Mouse (Mus musculus) forebrain, embryonic 14.5 days (tissue): ENCODE measurements at regions not wholly inside any gene's neighbourhood (a gene's known extent, or its start where the extent isn't known, plus 50 kb on each side); places are given as distances from the start of the nearest gene placed in this dataset.
A peak's percentile ranks its signal among the peaks of the same experiment; 100 is the strongest.

Experiments
- ATAC-seq: fragments of 200-750 bp; cut with Nextera tagmentation; 2 replicates; pipeline ENCODE4 v1.8.0; 2017; ENCODE audit warnings: mild to moderate bottlenecking, moderate library complexity
- DNase-seq: peaks from one replicate; pipeline ENCODE4 v3.0.0-alpha.2; 2015; ENCODE audit warnings: low spot score
- H3K27ac ChIP-seq: fragments of 300-500 bp; sonication (generic); 2 replicates; pipeline ENCODE4 v1.5.1; 2014; ENCODE audit warnings: low read depth, mild to moderate bottlenecking, control low read depth, low read length, moderate library complexity
- H3K27me3 ChIP-seq: fragments of 300-500 bp; sonication (generic); replicated peaks from 2 replicates; pipeline ENCODE4 v1.6.1; 2014; ENCODE audit warnings: low read length, control low read depth, mixed read lengths; ENCODE audit not compliant: control insufficient read depth, insufficient read depth
- H3K36me3 ChIP-seq: fragments of 300-500 bp; sonication (generic); 2 replicates; pipeline ENCODE4 v1.6.1; 2014; ENCODE audit warnings: low read length, control low read depth; ENCODE audit not compliant: control insufficient read depth, insufficient read depth
- H3K4me1 ChIP-seq: fragments of 300-500 bp; sonication (generic); 2 replicates; pipeline ENCODE4 v1.6.1; 2014; ENCODE audit warnings: antibody characterized with exemption, low read length, control low read depth; ENCODE audit not compliant: control insufficient read depth, insufficient read depth
- H3K4me2 ChIP-seq: fragments of 300-500 bp; sonication (generic); 2 replicates; pipeline ENCODE4 v1.6.1; 2014; ENCODE audit warnings: mild to moderate bottlenecking, control low read depth, low read length
- H3K4me3 ChIP-seq: fragments of 300-500 bp; sonication (generic); 2 replicates; pipeline ENCODE4 v1.5.1; 2014; ENCODE audit warnings: low read depth, low read length, control low read depth
- H3K9ac ChIP-seq: fragments of 300-500 bp; sonication (generic); 2 replicates; pipeline ENCODE4 v1.6.1; 2014; ENCODE audit warnings: mild to moderate bottlenecking, low read length, control low read depth, moderate library complexity
- H3K9me3 ChIP-seq: fragments of 300-500 bp; sonication (generic); replicated peaks from 2 replicates; pipeline ENCODE4 v1.6.1; 2016; ENCODE audit warnings: low read length, control low read depth, mixed read lengths; ENCODE audit not compliant: control insufficient read depth
- WGBS: fragments of 180-500 bp; shearing (Covaris S2); extraction: QIAGEN DNeasy Blood & Tissue Kit; methylation state at CpG from one replicate; pipeline ENCODE4 v1.1.7; 2014; 5-methylcytosine and 5-hydroxymethylcytosine counted together

- no peaks in the 10 kb centered on the region for H3K36me3 ChIP-seq
- H3K9ac ChIP-seq: no peak overlapping the region
- no peak overlapping the region for H3K4me3 ChIP-seq
- H3K27me3 ChIP-seq: no peaks in the 10 kb centered on the region
- no peak for ATAC-seq
- H3K9me3 ChIP-seq: no peaks in the 10 kb centered on the region
- no peak overlapping the region for H3K27ac ChIP-seq
- no peak for DNase-seq
- no peak overlapping the region for H3K4me2 ChIP-seq
- 18% methylated on average over 3 of the region's 3 CpGs for WGBS
- H3K4me1 ChIP-seq: no peaks in the 10 kb centered on the region
Observed at GRCm38 (mm10) chr2:159714633-159715032, 619.3 kb downstream of the Gm826 start.

- H3K4me2 ChIP-seq: no peak overlapping the region
- no peaks in the 10 kb centered on the region for H3K4me1 ChIP-seq
- H3K9me3 ChIP-seq: no peaks in the 10 kb centered on the region; the same call in 1 of the 2 replicates
- H3K4me3 ChIP-seq: no peak overlapping the region
- no peak overlapping the region for H3K9ac ChIP-seq
- WGBS: 38% methylated on average over 2 of the region's 2 CpGs
- no peaks in the 10 kb centered on the region for H3K36me3 ChIP-seq
- H3K27ac ChIP-seq: no peak overlapping the region
- DNase-seq (peak; percentile 29), ATAC-seq (no peak)
- no peaks in the 10 kb centered on the region for H3K27me3 ChIP-seq
Observed at GRCm38 (mm10) chr2:159718738-159719137, 615.2 kb downstream of the Gm826 start.

GRCm38 (mm10) chr2:159725158-159726076, 608.5 kb downstream of the Gm826 start:
- Histone ChIP-seq H3K4me3 (no peak overlapping the region), H3K9ac (no peak overlapping the region), H3K9me3 (no peaks in the 10 kb centered on the region; the same call in 1 of the 2 replicates), H3K4me2 (no peak overlapping the region), H3K27me3 (no peaks in the 10 kb centered on the region), H3K36me3 (no peaks in the 10 kb centered on the region), H3K4me1 (no peaks in the 10 kb centered on the region), H3K27ac (no peak overlapping the region)
- DNase-seq (no peak), ATAC-seq (no peak)
- WGBS: 42% methylated on average over 7 of the region's 7 CpGs

- Histone ChIP-seq H3K27me3 (no peaks in the 10 kb centered on the region), H3K4me1 (no peaks in the 10 kb centered on the region), H3K27ac (no peak overlapping the region), H3K4me2 (no peak overlapping the region), H3K36me3 (no peaks in the 10 kb centered on the region), H3K9me3 (no peaks in the 10 kb centered on the region), H3K4me3 (no peak overlapping the region), H3K9ac (no peak overlapping the region)
- 93% methylated on average over 3 of the region's 3 CpGs for WGBS
- DNase-seq: no peak
- ATAC-seq: no peak
Observed at GRCm38 (mm10) chr2:159729301-159729700, 604.7 kb downstream of the Gm826 start.

GRCm38 (mm10) chr2:159730221-159730620, 603.7 kb downstream of the Gm826 start:
- 91% methylated on average over 8 of the region's 8 CpGs for WGBS
- no peaks in the 10 kb centered on the region for H3K27me3 ChIP-seq

GRCm38 (mm10) chr2:159731305-159731704, 602.7 kb downstream of the Gm826 start:
- no peak overlapping the region for H3K27ac ChIP-seq
- no peaks in the 10 kb centered on the region for H3K4me1 ChIP-seq
- no peak overlapping the region for H3K4me2 ChIP-seq
- H3K9me3 ChIP-seq: no peaks in the 10 kb centered on the region
- no peak overlapping the region for H3K4me3 ChIP-seq
- no peak for ATAC-seq
- no peak overlapping the region for H3K9ac ChIP-seq
- H3K27me3 ChIP-seq: no peaks in the 10 kb centered on the region
- DNase-seq: no peak
- H3K36me3 ChIP-seq: no peaks in the 10 kb centered on the region

More at GRCm38 (mm10) chr2:159730221-159730620, 603.7 kb downstream of the Gm826 start:
- Histone ChIP-seq H3K36me3 (no peaks in the 10 kb centered on the region), H3K27ac (no peak overlapping the region), H3K4me1 (no peaks in the 10 kb centered on the region), H3K9ac (no peak overlapping the region), H3K4me3 (no peak overlapping the region), H3K4me2 (no peak overlapping the region), H3K9me3 (no peaks in the 10 kb centered on the region)
- DNase-seq: no peak
- no peak for ATAC-seq

GRCm38 (mm10) chr2:159732413-159732812, 601.5 kb downstream of the Gm826 start:
- Histone ChIP-seq H3K4me1 (no peaks in the 10 kb centered on the region), H3K9ac (no peak overlapping the region), H3K4me3 (no peak overlapping the region), H3K4me2 (no peak overlapping the region), H3K9me3 (no peaks in the 10 kb centered on the region), H3K27ac (no peak overlapping the region), H3K27me3 (no peaks in the 10 kb centered on the region), H3K36me3 (no peaks in the 10 kb centered on the region)
- no peak for ATAC-seq
- WGBS: 61% methylated on average over 3 of the region's 3 CpGs
- no peak for DNase-seq

- no peak overlapping the region for H3K4me3 ChIP-seq
- 85% methylated on average over 5 of the region's 5 CpGs for WGBS
- DNase-seq (no peak), ATAC-seq (no peak)
- H3K27ac ChIP-seq: no peak overlapping the region
- no peaks in the 10 kb centered on the region for H3K27me3 ChIP-seq
- H3K9ac ChIP-seq: no peak overlapping the region
- H3K4me1 ChIP-seq: no peaks in the 10 kb centered on the region
- H3K36me3 ChIP-seq: no peaks in the 10 kb centered on the region
- H3K9me3 ChIP-seq: no peaks in the 10 kb centered on the region
- no peak overlapping the region for H3K4me2 ChIP-seq
Observed at GRCm38 (mm10) chr2:159734576-159734975, 599.4 kb downstream of the Gm826 start.

GRCm38 (mm10) chr2:159755541-159756011, 578.4 kb downstream of the Gm826 start:
- H3K27ac ChIP-seq: peak overlapping the region; percentile 63
- peaks cover 4% of the 10 kb centered on the region; the same call in 1 of the 2 replicates for H3K4me1 ChIP-seq
- peak; percentile 82 for DNase-seq
- ATAC-seq: peak; percentile 94
- 34% methylated on average over 7 of the region's 7 CpGs for WGBS
- H3K9ac ChIP-seq: no peak overlapping the region
- no peaks in the 10 kb centered on the region for H3K9me3 ChIP-seq
- no peak overlapping the region for H3K4me3 ChIP-seq
- H3K4me2 ChIP-seq: no peak overlapping the region
- H3K27me3 ChIP-seq: no peaks in the 10 kb centered on the region
- H3K36me3 ChIP-seq: no peaks in the 10 kb centered on the region
